Mouse (Mus musculus) monocyte, adult 5-6 weeks (primary cell): ENCODE results near the gene Banp. TPM values are rescaled to one million over a fixed set of nuclear protein-coding genes. Genes with fewer than 3 reads are reported as not detected.

Source experiments
- ATAC-seq: fragments of 153-309, 156-312 bp; replicated peaks from 2 replicates; pipeline ENCODE4 v1.8.0; 2017; ENCODE audit warnings: mild to moderate bottlenecking; ENCODE audit not compliant: low TSS enrichment, insufficient number of reproducible peaks, severe bottlenecking, poor library complexity, low FRiP score
- total RNA-seq: library from RNA; stranded (forward); fragments of 200-1000, 200-491, 200-594 nt; gene quantifications from 3 replicates; pipeline ENCODE4 v1.2.3, GENCODE M21; 2017

Gene Banp
- total RNA-seq, 1 experiment from 2014 or later, result 23.5 TPM

- no peak for ATAC-seq
Observed at GRCm38 (mm10) chr8:121967977-121968376, 18.4 kb downstream of the Banp start.

GRCm38 (mm10) chr8:121968542-121968941, 19.0 kb downstream of the Banp start:
- ATAC-seq, result no peak

GRCm38 (mm10) chr8:121970225-121970624, 20.7 kb downstream of the Banp start:
- no peak for ATAC-seq

GRCm38 (mm10) chr8:121971488-121972058, 22.0 kb downstream of the Banp start:
- ATAC-seq, result peak; percentile 63

GRCm38 (mm10) chr8:121973906-121974305, 24.4 kb downstream of the Banp start:
- no peak for ATAC-seq

GRCm38 (mm10) chr8:121977819-121978590, 28.5 kb downstream of the Banp start:
- ATAC-seq, result no peak

- no peak for ATAC-seq
Observed at GRCm38 (mm10) chr8:121978670-121979069, 29.1 kb downstream of the Banp start.

- ATAC-seq, result no peak
Observed at GRCm38 (mm10) chr8:121980792-121981519, 31.4 kb downstream of the Banp start.

GRCm38 (mm10) chr8:121981520-121981895, 32.0 kb downstream of the Banp start:
- ATAC-seq, result no peak

GRCm38 (mm10) chr8:121985673-121986072, 36.1 kb downstream of the Banp start:
- ATAC-seq, result no peak

- ATAC-seq, result no peak
Observed at GRCm38 (mm10) chr8:121987892-121988291, 38.3 kb downstream of the Banp start.

- ATAC-seq, result no peak
Observed at GRCm38 (mm10) chr8:121990506-121991255, 41.1 kb downstream of the Banp start.

GRCm38 (mm10) chr8:121991611-121992010, 42.1 kb downstream of the Banp start:
- no peak for ATAC-seq

- no peak for ATAC-seq
Observed at GRCm38 (mm10) chr8:121992911-121993310, 43.4 kb downstream of the Banp start.

GRCm38 (mm10) chr8:121995112-121995511, 45.6 kb downstream of the Banp start:
- no peak for ATAC-seq

GRCm38 (mm10) chr8:121995895-121996294, 46.3 kb downstream of the Banp start:
- ATAC-seq, result no peak

GRCm38 (mm10) chr8:121998631-121999030, 49.1 kb downstream of the Banp start:
- ATAC-seq, result no peak

GRCm38 (mm10) chr8:121999211-121999610, 49.7 kb downstream of the Banp start:
- no peak for ATAC-seq
